Mouse (Mus musculus): ENCODE data around the gene Ppp1r14a. TPM values are rescaled to one million over a fixed set of nuclear protein-coding genes. Genes with fewer than 3 reads are reported as not detected.

Gene Ppp1r14a
- polyA plus RNA-seq, 1 experiment from 2014 or later = 64.8 TPM

DNA sequence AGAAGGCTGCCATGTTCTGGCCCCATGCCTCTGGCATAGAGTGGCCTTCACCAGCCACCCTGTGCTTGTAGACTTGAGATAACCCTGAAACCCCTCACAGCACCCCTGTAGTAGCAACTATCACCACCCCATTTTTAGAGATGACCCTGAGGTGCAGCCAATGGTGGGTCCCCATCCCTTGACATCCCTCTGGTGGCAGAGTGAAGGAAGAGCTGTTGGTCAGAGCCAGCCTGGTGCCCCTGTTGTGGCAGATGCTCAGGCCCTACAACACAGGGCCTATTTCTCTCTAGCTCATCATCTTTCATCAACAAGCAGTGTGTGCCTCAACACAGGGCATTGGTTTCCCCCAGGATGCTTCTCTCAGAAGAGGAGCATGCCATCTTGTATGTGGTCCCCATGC is 46.2 kb downstream of the Ppp1r14a start:
- no peak for DNase-seq (ENCODE audit: low spot score)
- no peak for ATAC-seq (ENCODE audit: low FRiP score, low TSS enrichment)
- Histone ChIP-seq H3K27me3 (ENCODE audit: control insufficient read depth, insufficient read depth, low read length) (no peaks in the 10 kb centered on the region), H3K27ac (replicated peaks) (no peak overlapping the region), H3K9me3 (ENCODE audit: control insufficient read depth, low read length) (no peaks in the 10 kb centered on the region), H3K4me2 (replicated peaks; ENCODE audit: low read depth) (no peak overlapping the region), H3K4me1 (replicated peaks; ENCODE audit: control insufficient read depth, insufficient read depth) (no peaks in the 10 kb centered on the region), H3K36me3 (ENCODE audit: control insufficient read depth, insufficient read depth, low read length) (peaks cover 14% of the 10 kb centered on the region; the same call in 1 of the 2 replicates), H3K9ac (ENCODE audit: low read length) (no peak overlapping the region), H3K4me3 (ENCODE audit: low read depth, low read length) (no peak overlapping the region)
- peak; percentile 50 for TF ChIP-seq CTCF (IDR thresholded peaks at IDR 0.05; ENCODE audit: low read depth)
- no peak for TF ChIP-seq EP300 (optimal IDR thresholded peaks at IDR 0.05)

DNA sequence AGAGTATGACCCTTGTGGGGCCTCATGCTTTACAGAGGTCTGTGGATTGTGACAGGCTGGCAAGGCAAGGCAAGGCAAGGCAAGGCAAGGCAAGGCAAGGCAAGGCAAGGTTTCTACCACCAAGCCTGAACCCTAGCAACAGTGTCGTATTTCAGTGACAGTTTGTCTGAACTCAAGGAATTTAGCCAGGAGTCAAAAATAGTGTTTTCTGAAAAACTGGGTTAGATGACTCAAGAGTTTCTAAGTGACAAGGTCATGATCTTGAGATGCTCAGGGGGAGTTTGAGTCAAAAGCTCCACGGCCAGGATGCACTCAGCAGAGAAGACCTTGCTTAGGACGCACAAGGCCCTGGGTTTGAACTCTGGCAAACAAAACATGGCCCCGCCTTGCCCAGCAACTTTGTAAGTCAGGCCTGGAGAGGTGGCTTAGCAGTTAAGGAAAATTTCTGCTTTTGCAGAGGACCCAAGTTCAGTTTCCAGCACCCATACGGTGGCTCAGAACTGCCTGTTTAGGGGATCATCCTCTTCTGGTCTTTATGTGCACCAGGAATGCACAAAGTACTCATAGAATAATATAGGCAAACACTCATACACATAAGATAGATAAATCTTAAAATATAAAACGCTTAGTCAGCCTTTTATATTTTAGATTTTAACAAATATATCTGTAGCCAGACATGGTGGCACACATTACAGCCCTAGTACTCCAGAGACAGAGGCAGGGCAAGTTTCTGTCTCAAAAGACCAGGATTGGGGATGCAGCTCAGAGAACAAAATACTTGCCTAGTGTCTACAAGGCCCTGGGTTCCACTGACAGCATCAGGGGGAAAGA is 46.9 kb downstream of the Ppp1r14a start:
- H3K9ac ChIP-seq (ENCODE audit: low read length) = no peak overlapping the region
- ATAC-seq (ENCODE audit: low FRiP score, low TSS enrichment) = no peak
- no peak for DNase-seq (ENCODE audit: low spot score)
- H3K4me2 ChIP-seq (replicated peaks; ENCODE audit: low read depth) = no peak overlapping the region
- no peak overlapping the region for H3K4me3 ChIP-seq (ENCODE audit: low read depth, low read length)
- 78% methylated on average over 6 of the region's 6 CpGs for whole genome bisulfite sequencing
- H3K27ac ChIP-seq (replicated peaks) = no peak overlapping the region
- TF ChIP-seq CTCF (IDR thresholded peaks at IDR 0.05; ENCODE audit: low read depth) = no peak
- no peak for TF ChIP-seq EP300 (optimal IDR thresholded peaks at IDR 0.05)
- peaks cover 11% of the 10 kb centered on the region; the same call in 1 of the 2 replicates for H3K36me3 ChIP-seq (ENCODE audit: control insufficient read depth, insufficient read depth, low read length)
- H3K4me1 ChIP-seq (replicated peaks; ENCODE audit: control insufficient read depth, insufficient read depth) = no peaks in the 10 kb centered on the region
- no peaks in the 10 kb centered on the region for H3K27me3 ChIP-seq (ENCODE audit: control insufficient read depth, insufficient read depth, low read length)
- no peaks in the 10 kb centered on the region for H3K9me3 ChIP-seq (ENCODE audit: control insufficient read depth, low read length)

DNA sequence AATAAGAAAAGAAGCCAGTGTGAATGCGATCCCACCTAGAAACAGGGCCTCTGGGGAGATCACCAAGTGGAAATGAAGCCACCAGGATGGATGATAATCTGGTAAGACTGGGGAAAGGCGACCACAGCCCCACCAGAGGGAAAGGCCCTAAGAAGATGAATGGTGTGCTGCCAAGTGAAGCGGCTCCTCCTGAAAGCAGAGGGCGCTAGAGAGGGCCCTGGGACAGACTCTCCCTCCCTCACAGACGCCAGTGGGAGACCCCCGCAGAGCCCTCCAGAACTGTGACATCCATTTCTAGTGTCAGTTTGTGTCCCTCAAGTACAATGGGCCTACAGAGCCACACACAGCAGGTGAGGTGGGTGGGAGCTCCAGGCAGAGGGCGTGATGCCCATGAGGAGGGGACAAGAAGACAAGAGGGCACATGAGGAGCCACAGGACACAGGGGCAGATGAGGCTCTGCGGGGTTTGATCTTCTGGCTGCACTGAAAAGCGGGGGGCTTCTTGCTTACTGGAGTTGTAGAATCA is 47.7 kb downstream of the Ppp1r14a start:
- 70% methylated on average over 9 of the region's 9 CpGs for WGBS
- no peaks in the 10 kb centered on the region for H3K27me3 ChIP-seq (ENCODE audit: control insufficient read depth, insufficient read depth, low read length)
- H3K4me1 ChIP-seq (replicated peaks; ENCODE audit: control insufficient read depth, insufficient read depth) = no peaks in the 10 kb centered on the region
- H3K9ac ChIP-seq (ENCODE audit: low read length) = no peak overlapping the region
- no peak for ATAC-seq (ENCODE audit: low FRiP score, low TSS enrichment)
- H3K27ac ChIP-seq (replicated peaks) = no peak overlapping the region
- TF ChIP-seq CTCF (IDR thresholded peaks at IDR 0.05; ENCODE audit: low read depth) = peak; percentile 46
- TF ChIP-seq EP300 (optimal IDR thresholded peaks at IDR 0.05) = no peak
- no peak for DNase-seq (ENCODE audit: low spot score)
- peaks cover 11% of the 10 kb centered on the region for H3K36me3 ChIP-seq (ENCODE audit: control insufficient read depth, insufficient read depth, low read length)
- H3K9me3 ChIP-seq (ENCODE audit: control insufficient read depth, low read length) = no peaks in the 10 kb centered on the region
- no peak overlapping the region for H3K4me3 ChIP-seq (ENCODE audit: low read depth, low read length)
- H3K4me2 ChIP-seq (replicated peaks; ENCODE audit: low read depth) = no peak overlapping the region

DNA sequence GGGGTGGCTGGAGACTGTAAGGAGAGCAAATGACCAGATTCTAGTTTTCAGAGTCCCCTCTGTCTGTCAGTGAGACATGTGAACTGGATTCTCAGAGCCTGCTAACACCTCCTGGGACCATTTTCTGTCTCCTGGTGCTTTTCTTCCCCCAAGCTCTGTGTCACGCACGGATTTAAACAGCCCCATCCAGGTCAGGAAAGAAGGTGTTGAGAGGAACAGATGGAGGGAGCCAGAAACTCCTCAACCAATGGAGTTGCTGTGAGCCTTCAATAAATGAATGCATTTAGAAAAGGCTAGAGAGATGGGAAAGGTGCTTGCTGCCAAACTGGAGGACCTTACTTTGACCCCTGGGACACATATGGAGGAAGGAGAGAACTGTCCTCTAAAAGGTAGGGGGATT is 48.7 kb downstream of the Ppp1r14a start:
- H3K27me3 ChIP-seq (ENCODE audit: control insufficient read depth, insufficient read depth, low read length) = no peaks in the 10 kb centered on the region
- H3K9ac ChIP-seq (ENCODE audit: low read length) = no peak overlapping the region
- H3K36me3 ChIP-seq (ENCODE audit: control insufficient read depth, insufficient read depth, low read length) = peaks cover 11% of the 10 kb centered on the region
- H3K9me3 ChIP-seq (ENCODE audit: control insufficient read depth, low read length) = no peaks in the 10 kb centered on the region
- 75% methylated on average over 2 of the region's 2 CpGs for WGBS
- no peak overlapping the region for H3K4me2 ChIP-seq (replicated peaks; ENCODE audit: low read depth)
- no peak overlapping the region for H3K4me3 ChIP-seq (ENCODE audit: low read depth, low read length)
- no peak for TF ChIP-seq CTCF (IDR thresholded peaks at IDR 0.05; ENCODE audit: low read depth)
- no peak for TF ChIP-seq EP300 (optimal IDR thresholded peaks at IDR 0.05)
- no peak overlapping the region for H3K27ac ChIP-seq (replicated peaks)
- no peaks in the 10 kb centered on the region for H3K4me1 ChIP-seq (replicated peaks; ENCODE audit: control insufficient read depth, insufficient read depth)
- DNase-seq (ENCODE audit: low spot score) (no peak), ATAC-seq (ENCODE audit: low FRiP score, low TSS enrichment) (no peak)

DNA sequence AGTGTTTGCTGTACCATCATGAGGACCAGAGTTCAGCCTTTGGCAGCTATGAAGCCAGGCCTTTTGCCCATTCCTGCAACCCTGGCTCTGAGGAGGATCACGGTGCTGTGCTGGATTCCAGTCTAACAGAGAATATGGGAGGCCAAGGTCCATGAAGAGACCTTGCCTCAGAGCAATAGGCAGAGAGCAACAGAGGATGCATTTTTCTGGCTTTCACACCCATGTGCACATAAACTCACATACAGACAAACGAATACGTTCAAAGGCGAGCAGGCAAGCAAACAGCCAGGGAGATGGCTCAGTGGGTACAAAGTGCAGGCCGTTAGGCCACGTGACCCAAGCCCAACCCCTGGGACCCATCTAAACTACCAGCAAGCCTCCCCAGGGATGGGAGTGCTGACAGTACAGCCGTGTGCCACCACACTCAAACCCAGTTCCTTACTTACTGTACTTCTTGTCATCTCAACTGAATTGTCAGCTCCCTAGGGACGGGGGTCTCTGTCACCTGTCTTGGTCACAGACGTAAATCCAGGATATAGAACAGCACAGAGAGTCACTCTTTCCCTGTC is 49.3 kb downstream of the Ppp1r14a start:
- WGBS = 89% methylated on average over 9 of the region's 9 CpGs
- no peaks in the 10 kb centered on the region for H3K27me3 ChIP-seq (ENCODE audit: control insufficient read depth, insufficient read depth, low read length)
- H3K4me1 ChIP-seq (replicated peaks; ENCODE audit: control insufficient read depth, insufficient read depth) = no peaks in the 10 kb centered on the region
- H3K4me3 ChIP-seq (ENCODE audit: low read depth, low read length) = no peak overlapping the region
- peaks cover 11% of the 10 kb centered on the region for H3K36me3 ChIP-seq (ENCODE audit: control insufficient read depth, insufficient read depth, low read length)
- H3K9ac ChIP-seq (ENCODE audit: low read length) = no peak overlapping the region
- H3K4me2 ChIP-seq (replicated peaks; ENCODE audit: low read depth) = no peak overlapping the region
- DNase-seq (ENCODE audit: low spot score) (no peak), ATAC-seq (ENCODE audit: low FRiP score, low TSS enrichment) (no peak)
- no peak for TF ChIP-seq CTCF (IDR thresholded peaks at IDR 0.05; ENCODE audit: low read depth)
- no peak for TF ChIP-seq EP300 (optimal IDR thresholded peaks at IDR 0.05)
- H3K9me3 ChIP-seq (ENCODE audit: control insufficient read depth, low read length) = no peaks in the 10 kb centered on the region
- H3K27ac ChIP-seq (replicated peaks) = no peak overlapping the region

Data from stomach, postnatal 0 days (tissue).